Mouse (Mus musculus) cerebellum, postnatal 14 days (tissue): ENCODE results near the gene Arfgef2.

Source experiments
- DNase-seq, 2 experiments: peaks; one replicate each; pipeline ENCODE4 v3.0.0; 2021; ENCODE audit warnings: mixed read lengths in 2 of 2

Gene Arfgef2

GRCm38 (mm10) chr2:166806813-166807212, 1.4 kb downstream of the Arfgef2 start:
- DNase-seq: no peak

- no peak for DNase-seq
These were observed 4.1 kb downstream of the Arfgef2 start for GRCm38 (mm10) chr2:166809499-166809898.

DNA sequence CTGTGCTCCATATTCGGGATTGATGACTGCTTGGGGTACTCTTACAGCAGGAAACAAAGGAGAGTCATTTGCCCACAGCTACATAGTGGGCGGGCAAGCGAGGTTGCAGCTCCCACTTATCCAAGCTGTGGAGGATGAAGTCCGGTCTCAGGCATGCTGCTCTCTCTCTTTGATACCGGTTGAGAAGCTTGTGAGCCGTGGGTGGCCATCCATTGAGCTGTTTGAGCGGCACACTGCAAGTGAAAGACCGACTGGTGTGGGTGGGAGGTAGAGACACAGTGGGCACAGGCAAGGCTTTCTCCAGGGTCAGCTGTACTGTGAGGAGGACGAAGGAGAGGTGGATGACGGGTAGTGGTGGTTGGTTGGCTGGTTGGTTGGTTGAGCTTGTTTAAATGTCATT, 5.4 kb downstream of the Arfgef2 start:
- DNase-seq: no peak

DNA sequence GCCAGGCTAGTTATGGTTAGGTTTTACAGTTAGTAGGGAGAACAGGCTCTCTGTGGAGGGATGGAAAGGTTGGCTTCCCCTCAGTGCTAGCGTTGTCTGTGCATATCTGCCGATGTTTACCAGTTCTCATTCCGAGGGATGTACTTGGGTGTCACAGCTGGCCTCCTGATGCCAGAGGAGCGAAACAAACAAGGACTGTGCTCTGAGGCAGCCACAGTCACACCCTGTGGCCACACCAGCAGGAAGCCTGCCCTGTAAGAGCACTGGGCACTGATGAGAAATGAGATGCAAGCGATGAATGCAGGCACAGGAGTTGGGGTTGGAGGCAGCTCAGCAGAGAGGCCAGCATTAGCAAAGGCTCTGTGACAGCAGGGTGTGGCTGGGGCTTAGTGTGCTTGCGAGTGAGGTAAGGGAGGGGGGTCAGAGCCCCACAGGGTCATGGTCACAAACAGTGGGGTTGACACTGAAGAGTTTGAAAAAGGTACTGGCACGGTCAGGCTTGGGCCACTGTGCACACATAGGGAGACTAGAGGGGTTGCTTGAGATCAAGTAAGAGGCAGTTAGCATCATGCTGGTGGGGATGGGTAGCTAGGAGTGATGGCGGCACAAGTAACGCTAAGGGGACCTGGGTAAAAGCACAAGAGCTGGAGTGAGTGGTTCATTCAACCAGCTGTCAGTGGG, 13.2 kb downstream of the Arfgef2 start:
- DNase-seq: no peak

DNA sequence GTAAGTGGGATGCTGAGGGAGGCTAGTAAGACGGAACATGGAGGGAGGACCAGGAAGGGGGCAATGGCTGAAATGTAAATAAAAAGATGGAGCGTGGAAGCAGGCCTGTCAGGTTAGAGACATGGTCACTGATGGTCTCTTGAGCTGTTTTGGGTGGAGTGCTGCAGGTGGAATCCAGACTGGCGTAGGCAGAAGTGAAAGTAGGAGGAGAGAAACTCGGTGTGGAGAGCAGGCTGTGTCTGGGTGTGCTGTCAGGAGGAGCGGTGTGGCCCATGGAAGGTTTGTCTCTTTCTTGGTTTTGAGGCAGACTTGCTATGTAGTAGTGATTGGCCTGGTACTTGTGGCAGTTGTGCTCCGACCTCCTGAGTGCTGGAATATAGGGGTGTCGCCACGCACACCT, 14.5 kb downstream of the Arfgef2 start:
- DNase-seq: no peak

DNA sequence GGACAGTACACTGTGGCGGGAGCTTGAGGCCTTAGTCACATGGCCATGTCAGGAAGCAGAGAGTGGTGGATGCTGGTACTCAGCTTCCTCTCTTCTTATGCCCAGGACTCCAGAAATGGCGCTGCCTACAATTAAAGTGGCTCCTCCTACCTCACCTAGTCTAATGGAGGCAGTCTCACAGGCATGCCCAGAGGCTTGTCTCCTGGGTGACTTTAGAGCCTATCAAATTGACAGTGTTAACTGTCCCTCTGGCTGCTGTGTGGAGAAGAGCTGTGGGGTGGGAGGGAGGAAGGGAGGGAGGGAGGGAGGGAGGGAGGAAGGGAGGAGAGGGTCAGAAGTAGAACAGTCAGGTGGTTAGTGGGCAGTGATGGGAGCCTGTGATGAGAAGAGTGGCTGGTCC, 15.5 kb downstream of the Arfgef2 start:
- DNase-seq: no peak

DNA sequence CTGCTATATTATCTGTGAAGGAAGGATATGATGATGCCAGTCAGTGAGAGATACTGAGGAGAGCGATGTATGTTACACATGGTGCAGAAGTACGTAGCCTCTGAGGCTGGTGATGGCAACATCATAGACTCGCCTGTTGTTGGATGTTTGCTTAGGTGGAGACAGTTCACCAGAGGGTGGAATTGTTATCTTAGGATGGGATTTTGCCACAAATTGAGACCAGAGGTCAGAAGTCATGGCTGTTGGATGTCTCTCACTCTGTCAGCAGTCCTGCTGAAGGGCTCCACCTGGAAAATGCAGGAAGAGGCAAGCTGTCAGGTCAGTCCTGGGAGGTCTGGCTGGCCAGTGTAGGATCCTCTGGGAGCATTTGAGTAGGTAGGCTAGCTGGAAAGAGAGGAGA, 16.0 kb downstream of the Arfgef2 start:
- DNase-seq: no peak

DNA sequence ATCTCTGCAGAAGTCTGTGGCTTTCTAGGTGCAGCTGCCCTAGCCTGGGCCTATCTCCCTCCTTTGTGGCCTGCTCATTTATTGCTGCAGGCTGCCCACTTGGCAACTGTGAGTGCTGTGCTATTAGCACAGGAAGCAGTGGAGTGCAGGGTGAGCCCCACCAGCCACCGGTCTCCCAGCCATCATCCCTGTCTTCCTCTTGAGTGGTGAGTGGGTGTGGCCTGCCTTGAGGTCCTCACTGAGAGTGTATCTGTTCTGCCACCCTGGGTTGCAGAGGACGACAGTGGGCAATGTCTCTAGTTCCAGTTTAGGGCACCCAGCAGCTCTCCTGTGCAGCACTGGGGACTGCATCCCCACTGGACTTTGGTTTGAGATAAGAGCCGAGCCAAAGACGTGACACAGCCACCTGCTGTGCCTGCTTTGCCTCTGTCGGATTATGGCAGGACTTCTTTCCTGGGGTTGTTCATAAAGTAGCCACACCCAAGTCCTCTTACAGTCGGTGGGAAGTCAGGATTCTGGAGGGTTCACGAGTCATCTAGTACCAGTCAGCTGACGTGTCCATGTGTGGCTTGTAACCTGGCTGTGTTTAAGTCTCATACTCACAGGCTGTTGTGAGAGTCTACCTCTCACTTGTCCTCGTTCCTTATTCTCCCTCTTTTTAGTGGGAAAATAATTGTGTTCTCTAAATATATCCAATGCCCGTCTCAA, 16.9 kb downstream of the Arfgef2 start:
- no peak for DNase-seq

DNA sequence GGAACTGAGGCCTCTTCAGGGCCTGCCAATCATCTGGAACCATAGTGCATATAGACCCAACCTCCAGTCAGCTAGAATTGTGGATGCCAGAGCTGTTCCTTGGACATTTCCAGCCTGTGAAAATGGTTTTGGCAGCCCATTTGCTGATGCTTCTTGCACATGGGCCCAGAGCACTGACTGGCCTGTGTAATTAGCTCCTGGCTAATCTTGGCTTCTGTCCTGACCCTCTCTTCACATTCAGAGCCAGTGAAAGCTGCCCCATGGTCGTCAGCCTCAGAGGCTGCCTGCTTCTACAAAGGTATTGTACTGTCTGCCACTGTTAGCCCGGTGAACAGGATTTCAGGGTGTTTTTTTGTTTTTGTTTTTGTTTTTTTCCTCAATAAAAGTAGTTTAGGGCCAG, 17.5 kb downstream of the Arfgef2 start:
- peak; percentile 23 to 36 for DNase-seq

- DNase-seq: no peak
These were observed 19.0 kb downstream of the Arfgef2 start for GRCm38 (mm10) chr2:166824386-166824785.

- no peak for DNase-seq
These were observed 19.6 kb downstream of the Arfgef2 start for GRCm38 (mm10) chr2:166824998-166825397.

DNA sequence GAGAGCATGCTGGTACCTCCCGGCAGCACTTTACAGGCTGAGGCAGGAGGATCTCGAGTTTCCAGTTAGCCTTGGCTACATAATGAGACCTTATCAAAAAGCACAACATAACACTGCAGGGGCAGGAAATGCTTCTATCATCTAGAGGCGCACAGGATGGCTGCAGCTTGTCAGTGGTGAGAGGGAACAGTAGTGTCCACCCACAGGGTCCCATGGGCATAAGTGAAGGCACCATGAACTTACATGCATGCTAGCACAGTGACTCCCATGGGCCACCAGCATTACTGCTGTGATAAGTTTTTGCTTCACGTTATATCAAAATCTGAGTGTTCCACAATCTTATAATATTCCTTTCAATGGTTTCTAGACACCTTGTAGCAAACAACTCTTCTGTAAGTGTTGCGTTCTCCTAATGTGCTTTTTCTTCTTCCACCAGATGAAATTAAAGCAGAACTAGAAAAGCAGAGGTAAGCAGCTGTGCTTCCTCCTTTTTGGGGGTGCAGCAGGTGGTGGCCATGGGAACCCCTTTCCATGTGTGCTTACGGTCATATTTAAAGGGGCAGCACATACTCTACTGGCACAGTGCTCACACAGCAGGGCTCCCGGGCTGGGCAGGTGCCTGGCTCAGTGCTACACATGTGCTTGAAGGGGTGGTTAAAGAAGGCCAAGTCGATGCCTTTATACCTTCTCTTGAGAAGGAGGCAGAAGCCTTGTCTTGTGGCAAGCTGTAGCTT, 21.3 kb downstream of the Arfgef2 start:
- no peak for DNase-seq

GRCm38 (mm10) chr2:166828306-166828705, 22.9 kb downstream of the Arfgef2 start:
- DNase-seq: no peak

DNA sequence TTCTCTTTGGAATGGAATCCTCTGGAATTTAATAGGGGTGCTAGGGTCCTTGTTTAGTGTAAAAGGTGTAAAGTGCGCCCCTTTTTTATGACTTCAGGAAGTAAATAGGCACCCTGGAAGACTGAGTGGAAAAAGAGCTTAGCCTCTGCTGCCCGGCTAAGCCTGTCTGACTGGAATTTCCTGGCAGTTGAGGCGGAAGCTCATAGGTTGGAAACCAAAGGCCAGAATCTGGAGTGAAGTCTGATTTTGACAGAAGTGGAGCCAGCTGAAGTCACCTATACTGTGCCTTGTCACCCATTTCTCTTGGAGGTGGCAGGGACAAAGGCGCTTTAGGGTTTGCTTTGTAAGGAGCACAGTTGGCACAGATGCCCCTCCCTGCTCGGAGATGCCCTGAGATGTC, 25.0 kb downstream of the Arfgef2 start:
- no peak for DNase-seq

DNA sequence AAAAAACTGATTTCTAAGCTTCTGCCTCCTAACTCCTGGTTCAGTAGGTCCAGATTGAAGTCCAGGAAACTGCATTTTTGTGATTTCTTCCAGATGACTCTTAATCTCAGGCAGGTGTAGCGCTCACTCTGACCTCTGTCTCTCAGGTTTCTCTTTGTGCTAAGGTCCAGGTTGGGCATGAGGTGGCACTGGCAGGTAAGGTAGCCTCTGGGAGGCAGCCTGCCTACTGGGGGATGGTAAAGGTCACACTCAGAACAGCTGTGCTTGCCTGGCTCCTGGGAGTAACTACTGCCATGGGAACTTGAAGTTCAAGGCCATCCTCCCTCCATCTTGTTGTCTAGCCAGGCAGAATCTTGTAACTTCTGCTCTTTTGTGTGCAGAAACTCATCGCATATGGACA, 28.7 kb downstream of the Arfgef2 start:
- no peak for DNase-seq

DNA sequence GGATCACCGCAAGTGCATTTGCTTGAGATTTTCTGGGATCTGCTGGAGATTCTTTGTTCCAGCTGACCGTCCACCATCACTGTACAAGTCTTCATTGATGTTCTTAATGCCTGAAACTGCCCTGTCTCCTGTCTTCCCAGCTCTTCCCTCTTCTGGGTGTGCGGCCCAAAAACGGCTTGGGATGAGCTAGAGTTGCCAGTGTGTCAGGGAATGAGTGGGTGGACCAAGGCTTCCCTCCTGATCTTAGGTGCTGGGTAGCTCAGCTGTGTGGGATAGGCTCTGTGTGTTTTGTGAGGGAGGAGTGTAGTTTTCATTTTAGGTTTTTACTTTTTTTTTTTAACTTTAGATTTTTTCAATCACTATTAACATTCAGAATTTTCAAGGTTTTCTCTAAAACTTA, 29.4 kb downstream of the Arfgef2 start:
- no peak for DNase-seq

DNA sequence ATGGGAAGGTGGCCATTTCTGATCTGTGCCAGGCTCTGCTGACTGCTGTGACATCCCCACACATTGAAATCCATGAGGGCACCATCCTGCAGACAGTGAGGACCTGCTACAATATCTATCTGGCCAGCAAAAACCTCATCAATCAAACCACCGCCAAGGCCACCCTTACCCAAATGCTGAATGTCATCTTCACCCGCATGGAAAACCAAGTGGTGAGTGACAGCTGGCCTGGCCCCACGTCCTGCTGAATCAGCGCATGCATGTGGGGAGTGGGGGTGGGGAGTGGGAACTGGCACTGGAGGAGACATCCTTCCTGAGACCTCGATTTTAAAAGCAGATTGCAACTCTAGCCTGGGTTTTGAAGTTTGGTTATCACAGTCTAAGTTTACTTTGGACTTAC, 30.2 kb downstream of the Arfgef2 start:
- peak; percentile 46 to 48 for DNase-seq

- DNase-seq: no peak
These were observed 36.4 kb downstream of the Arfgef2 start for GRCm38 (mm10) chr2:166841813-166842212.

- no peak for DNase-seq
These were observed 45.3 kb downstream of the Arfgef2 start for GRCm38 (mm10) chr2:166850691-166851090.

DNA sequence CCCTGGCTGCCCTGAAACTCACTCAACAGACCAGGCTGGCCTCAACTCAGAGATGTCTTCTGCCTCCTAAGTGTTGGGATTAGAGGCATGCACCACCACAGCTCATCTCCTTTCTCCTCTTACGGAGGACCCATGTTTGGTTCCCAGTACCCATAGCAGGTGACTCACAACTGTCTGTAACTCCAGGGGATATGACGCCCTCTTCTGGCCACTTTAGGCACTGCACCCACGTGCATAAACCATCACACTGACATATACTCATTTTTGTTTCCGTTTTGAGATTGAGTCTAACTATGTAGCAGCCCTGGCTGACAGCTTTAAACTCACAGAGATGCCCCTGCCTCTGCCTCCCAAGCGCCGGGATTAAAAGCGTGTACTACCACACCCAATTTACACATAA, 46.9 kb downstream of the Arfgef2 start:
- no peak for DNase-seq

- no peak for DNase-seq
These were observed 50.4 kb downstream of the Arfgef2 start for GRCm38 (mm10) chr2:166855771-166856170.

GRCm38 (mm10) chr2:166856366-166856765, 51.0 kb downstream of the Arfgef2 start:
- DNase-seq: no peak

DNA sequence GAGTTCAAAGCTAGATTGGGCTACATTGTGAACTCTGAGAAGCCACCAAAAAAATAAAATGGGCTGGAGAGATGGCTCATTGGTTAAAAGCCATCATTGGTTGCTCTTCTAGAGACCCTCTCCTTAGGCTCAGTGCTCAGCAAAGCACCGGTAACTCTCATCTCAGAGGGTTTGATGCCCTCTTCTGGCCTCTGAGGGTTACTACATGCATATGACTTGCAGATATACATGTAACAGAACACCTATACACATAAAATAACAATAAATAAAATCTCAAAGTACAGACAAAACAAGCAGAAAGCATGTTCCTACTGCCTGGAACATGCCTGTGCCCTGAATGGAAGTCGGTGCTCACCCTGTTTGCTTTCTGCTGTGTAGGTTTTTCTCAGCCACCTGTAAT, 51.7 kb downstream of the Arfgef2 start:
- no peak for DNase-seq

DNA sequence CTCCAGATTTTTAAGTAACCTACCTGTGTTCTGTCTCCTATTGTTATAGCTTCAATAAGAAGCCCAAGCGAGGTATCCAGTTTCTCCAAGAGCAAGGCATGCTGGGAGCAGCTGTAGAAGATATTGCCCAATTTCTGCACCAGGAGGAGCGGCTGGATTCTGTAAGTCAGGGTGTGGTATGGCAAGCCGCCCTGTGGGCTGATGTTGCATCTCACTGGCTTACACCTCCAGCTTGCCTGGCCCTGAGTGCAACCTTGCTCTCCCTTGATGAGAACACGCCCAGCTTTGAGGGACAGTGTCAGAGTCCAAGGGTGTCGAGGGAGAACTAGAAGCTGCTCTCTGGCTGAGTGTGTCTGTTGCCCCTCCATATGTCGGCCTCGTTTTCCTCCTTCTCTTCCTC, 53.8 kb downstream of the Arfgef2 start:
- DNase-seq: no peak
